Mouse (Mus musculus): Measurements from ENCODE around the gene Calm5. TPM values are rescaled to one million over a fixed set of nuclear protein-coding genes. Genes with fewer than 3 reads are reported as not detected.
"Not testable (repeated sequence)": the region's sequence is repeated elsewhere in the genome, so short reads cannot be mapped to it uniquely, and the experiment has no call there.

The Calm5 gene
- not detected for polyA plus RNA-seq (2017; shearing (Covaris generic))

DNA sequence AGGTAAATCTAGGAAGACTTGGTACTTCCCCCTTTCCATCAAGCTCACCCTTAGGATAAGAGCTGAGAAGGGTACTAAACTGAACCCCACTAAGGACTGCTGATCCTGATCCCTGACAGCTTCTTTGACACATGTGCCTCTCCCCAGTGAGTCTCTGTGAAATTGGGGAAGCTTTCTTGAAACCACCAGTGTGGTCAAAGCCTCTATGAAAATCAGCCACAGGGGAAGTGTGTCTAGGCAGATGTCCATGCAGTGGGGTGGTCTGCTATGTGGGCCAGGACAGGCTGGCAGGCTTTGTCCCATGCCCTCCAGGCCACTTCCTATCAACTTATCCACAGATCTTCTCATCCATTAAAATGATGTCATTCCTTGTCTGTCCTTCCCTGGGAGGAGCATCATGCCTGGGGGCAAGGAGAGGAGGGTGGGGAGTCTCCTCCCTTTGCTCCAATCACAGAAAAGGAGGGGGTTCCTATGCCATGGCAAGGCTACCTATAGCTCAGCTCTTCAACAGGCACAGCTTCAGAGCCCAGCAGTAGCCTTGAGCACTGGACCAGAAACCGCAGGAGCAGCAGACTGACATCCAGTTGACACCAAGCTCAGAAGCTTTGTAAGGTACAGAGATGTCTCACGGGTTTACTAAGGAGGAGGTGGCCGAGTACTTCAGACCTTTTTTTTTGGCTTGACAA, at the start of gene Calm5:
TSS of gene Calm5 (plus strand) at position 526 of the 686 bp plus-strand sequence.
- not testable (repeated sequence) for ATAC-seq

DNA sequence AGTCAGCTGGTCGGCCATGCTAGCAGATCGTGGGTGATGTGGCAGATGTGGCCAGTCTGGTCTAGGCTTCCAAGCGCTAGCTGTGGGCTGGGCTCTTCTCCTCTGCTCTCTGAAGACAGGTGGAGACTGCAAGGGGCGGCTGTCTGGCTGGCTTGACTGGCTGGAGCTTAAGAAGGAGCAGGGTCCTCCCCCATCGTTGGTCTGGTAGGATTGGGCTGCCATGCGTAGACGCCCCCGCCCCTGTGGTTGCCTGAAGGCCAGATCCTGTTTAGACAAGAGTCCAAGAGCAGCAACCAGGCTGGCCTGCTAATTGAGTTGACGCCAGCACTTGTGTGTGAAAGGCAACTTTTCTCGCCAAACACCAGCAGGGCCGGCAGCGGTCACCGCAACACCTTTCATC, 49.8 kb upstream of the Calm5 start, which contains the start of gene Calml3:
TSS of gene Calml3 (minus strand) at position 131 of the 400 bp plus-strand sequence.
- no peak for ATAC-seq

DNA sequence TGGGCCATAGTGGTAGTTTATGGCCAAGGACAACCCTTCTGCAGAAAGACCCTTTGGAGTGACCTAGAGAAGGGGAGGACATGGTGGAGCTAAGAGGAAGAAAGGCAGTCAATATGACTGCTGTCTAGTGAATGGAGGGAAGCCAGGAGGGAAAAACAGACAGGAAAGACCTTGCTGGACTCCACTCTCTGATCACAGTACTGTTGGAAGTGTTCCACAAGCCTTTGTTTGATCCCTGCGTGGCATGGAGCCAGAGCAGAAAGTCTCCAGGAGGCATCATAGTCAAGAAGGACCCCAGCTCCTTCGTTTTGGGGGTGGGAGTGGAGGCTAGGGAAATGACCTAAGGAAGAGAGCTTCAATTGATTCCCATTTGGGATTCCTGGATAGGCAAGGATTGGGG, 48.8 kb upstream of the Calm5 start:
- ATAC-seq: no peak

DNA sequence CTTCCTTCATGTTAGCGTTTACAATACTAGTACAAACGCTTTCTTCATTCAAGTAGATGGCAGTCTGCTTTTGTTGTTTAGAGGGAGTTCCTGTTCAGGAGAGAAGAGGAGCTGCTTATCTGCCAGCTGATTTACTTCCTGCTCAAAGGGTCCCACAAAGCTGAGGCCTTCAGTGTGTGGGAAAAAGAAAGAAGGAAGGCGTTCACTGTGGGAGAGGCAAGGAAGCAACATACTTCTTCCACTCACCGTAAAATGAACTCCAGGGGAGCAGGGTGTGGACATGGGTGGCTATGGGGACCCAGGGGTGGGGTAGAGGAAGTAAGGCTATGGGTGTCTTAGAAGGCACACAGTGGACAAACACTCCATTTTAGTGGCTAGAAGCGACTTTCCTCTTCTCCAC, 48.3 kb upstream of the Calm5 start:
- no peak for ATAC-seq

DNA sequence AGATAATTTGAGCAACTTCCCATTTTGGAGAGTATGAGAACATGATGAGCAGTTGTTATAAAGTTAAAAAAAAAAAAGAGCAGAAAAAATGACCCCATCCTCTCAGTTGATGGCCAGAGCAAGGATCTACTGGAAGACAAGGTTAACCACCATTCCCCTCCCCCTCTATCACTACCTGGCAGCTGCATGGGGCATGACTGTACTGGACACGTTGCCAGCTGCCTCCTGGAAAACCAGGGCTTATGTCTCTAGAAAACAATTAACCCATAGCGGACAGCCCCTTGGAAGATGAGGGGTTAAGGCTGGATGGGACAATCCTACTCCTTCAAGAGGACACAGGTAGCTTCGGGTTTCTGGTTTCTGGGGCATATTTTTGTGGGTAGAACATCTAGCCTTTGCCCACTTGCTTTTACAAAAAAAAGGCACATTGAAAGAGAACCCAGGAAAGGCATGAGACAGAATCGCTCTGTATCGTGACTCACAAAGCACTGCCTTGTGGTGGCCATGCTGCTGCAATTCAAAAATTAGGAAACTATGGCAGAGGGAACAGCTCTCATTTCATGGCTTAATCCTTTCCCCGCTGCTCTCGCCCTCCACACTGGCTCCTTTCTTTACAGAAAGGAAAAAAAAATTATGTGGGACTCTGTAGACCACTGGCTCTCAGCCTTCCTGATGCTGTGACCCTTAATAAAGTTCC, 46.7 kb upstream of the Calm5 start:
- ATAC-seq: no peak

DNA sequence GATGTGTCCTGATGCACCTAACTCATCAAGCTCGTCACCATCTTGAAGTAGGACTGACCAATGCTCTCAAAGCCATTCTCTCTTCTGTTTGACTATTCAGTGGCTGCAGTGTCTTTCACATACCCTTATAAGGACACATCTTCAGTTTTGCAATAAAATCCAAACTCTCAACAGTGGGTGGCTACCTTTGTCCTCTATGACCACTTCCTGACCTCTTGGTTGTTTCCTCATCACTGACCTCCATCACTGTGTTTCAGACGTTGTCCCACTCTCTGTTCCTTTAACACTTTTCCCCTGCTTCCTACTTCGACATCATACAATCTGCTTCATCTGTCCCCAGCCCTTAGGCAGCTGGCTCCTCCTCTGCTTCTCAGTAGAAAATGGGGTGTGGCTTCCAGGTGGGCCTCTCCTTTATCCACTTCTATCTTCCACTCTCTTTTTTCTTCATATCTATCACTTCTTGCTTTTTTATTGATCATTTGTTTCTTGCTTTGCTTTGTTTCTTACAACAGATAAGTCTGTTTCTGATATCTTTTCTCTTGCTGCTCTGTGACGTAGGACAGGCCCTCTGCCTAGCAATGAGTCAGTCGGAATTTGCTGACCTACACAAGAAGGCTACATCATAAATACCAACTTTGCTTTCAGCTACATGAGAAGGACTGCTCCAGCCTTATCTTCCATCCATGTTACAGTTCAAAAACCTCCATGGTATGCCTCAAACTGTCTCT, 35.8 kb upstream of the Calm5 start:
- no peak for ATAC-seq

DNA sequence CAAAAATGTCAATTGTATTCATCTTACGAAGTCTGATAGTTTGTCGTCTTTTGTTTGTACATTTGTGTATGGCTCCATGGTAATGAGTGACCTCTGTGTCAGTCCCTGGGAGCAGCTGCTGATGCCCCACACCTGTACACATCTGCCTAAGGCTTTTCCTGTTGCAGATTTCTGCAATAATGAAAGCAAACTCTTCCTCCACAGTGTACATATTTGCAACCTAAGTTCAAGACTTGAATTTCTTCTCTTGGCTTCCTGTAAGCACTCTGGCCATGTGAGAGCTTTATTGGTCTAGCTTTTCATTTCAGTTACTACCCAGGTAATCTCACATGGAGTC, 35.3 kb upstream of the Calm5 start:
- no peak for ATAC-seq

DNA sequence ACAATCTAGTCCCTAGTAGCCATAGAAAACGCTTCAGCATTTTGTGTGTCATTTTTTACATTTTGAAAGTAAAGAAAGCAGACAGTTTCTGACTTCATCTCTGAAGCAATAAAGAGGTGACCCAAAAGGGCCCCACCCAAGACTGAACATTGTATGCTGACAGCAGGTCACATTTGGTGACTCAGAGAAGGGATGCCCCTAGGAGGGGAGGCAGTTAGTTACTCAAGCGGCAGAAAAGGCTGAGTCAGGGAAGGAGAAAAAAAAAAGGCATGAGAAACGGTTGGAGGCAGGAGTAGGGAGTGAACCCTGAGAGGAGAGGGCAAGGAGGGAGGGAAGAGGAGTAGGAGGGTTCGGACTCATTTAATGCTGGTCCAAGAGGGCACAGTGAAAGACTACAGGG, 31.9 kb upstream of the Calm5 start:
- no peak for ATAC-seq

DNA sequence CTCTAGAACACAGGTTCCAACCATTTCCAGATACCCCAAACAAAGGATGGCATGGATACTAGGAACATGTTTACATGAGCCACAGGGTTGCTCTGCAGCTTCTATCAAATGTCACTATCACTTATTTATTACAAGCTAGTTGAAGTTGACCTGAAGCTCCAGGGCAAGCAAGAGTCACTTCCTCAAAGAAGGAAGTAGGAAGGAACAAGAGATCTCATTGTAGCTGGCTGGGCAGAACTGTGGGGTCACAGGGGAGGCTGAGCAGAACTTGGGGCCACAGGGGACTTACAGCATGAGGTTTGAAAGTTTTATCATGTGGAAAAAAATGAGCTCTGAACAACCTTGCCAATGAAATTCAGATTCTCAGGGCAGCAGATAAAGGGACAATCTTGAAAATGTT, 28.2 kb upstream of the Calm5 start:
- ATAC-seq: no peak

DNA sequence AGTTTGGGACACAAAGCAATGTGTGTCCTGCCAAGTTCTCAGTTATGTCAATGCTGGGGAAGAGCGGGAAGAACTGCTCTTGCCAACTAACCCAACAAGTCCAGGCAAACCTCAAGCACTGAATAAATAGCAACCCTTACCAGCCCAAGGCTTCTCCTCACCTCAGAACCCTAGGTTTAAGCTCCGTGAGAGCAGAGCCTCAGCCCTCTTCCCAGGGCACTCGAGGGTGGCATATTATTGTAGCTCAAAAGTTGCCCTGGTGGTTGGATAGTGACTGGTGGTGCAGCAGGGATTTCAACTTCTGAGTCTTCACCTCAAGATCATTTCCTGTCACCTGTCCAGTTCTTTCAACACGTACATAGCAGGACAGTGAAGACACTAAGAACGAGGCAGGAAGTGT, 22.4 kb upstream of the Calm5 start:
- ATAC-seq: no peak

DNA sequence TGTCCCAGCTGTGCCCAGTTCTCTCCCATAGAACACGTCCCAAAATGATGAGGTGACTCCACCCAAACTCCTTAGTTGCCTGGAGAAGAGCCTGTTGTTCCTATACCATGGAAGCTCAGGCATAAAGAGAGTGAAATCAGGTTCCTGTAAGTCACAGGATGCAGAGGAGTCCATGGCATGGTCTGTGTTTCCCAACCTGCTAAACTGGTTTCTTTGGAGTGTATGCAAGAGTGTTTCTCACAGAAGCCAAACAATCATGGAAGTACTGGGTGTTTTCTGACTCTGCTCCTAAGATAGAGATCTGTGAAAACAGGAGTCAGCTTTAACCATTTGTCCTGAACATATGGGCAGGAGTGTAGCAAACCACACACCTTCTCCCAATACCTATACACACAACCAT, 22.0 kb upstream of the Calm5 start:
- no peak for ATAC-seq

DNA sequence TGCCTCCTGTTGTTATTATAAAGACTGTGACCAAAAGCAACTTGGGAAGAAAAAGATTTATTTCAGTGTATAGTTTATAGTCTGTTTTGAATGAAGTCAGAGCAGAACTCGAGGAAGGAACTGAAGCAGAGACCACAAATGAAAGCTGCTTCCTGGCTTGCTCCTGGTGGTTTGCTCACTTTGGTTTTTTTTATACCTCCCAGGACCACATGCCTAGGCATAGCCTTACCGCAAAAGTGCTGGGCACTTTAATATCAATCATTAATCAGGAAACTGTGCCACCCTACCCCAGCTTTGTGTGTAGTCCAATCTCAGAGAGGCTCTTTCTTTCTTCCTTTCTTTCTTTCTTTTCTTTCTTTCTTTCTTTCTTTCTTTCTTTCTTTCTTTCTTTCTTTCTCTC, 21.5 kb upstream of the Calm5 start:
- no peak for ATAC-seq

DNA sequence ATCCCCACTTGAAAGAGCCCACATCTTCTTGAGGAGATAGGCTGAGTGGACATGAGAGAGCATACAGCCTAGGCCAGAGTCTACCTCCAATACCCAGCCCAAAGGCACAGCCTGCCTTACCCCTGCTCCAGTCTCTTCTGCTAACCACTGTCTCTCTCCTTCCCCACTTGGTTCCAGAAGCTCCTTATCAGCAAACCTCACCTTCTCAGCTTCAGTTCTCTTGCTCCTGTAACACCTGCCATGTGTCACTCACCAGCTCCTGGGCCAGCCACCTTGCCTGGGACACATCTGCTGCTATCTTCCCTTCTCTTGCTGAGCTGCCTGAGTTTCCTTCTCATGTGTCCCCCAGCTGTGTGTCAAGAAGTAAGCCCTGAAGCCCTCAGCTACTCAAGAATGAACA, 20.3 kb upstream of the Calm5 start:
- ATAC-seq: not testable (repeated sequence)

DNA sequence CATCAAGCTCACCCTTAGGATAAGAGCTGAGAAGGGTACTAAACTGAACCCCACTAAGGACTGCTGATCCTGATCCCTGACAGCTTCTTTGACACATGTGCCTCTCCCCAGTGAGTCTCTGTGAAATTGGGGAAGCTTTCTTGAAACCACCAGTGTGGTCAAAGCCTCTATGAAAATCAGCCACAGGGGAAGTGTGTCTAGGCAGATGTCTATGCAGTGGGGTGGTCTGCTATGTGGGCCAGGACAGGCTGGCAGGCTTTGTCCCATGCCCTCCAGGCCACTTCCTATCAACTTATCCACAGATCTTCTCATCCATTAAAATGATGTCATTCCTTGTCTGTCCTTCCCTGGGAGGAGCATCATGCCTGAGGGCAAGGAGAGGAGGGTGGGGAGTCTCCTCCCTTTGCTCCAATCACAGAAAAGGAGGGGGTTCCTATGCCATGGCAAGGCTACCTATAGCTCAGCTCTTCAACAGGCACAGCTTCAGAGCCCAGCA, 16.6 kb upstream of the Calm5 start, which contains the start of gene Calm4:
TSS of gene Calm4 (plus strand) at position 446 of the 496 bp plus-strand sequence.
- ATAC-seq: not testable (repeated sequence)

DNA sequence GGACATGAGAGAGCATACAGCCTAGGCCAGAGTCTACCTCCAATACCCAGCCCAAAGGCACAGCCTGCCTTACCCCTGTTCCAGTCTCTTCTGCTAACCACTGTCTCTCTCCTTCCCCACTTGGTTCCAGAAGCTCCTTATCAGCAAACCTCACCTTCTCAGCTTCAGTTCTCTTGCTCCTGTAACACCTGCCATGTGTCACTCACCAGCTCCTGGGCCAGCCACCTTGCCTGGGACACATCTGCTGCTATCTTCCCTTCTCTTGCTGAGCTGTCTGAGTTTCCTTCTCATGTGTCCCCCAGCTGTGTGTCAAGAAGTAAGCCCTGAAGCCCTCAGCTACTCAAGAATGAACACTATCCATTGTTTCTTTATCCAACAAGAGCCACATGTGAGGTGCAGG, 13.3 kb upstream of the Calm5 start:
- ATAC-seq: not testable (repeated sequence)

DNA sequence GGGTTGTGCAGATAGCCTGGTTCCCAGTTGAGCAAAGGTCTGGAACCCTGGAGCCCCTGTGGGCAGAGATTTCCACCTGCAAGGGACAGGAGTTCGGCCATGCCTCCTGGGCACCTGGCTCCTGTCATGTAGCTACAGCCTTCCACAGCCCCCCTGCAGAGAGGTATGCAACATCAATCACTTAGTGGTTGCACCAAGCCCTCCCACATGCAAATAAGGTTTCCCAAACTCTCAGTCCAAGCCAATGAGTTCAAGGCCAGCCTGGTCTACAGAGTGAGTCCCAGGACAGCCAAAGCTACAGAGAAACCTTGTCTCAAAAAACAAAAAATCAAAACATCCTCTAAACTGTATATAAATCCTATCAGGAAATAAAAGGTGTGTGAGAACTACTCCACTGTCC, 3.6 kb upstream of the Calm5 start:
- no peak for ATAC-seq

DNA sequence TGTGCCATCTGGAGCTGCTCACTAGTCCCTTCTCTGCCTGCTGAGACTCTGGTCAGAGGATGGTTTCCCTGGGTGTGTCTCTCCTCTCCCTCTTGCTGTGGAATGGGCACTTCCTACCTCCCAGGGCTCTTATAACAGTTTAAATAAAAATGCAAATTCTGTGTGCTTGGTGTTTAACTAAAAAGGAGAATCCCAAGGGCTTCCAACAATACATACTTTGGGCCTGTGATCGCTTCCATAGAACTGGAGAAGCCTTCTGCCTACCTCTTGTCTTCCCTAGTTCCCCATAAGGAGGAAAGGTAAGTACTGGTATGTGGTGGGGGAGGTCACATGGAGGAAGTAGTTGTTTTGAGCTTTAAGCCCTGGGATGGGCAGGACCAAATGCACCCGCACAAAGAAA, 883 bp downstream of the Calm5 start:
- no peak for ATAC-seq

DNA sequence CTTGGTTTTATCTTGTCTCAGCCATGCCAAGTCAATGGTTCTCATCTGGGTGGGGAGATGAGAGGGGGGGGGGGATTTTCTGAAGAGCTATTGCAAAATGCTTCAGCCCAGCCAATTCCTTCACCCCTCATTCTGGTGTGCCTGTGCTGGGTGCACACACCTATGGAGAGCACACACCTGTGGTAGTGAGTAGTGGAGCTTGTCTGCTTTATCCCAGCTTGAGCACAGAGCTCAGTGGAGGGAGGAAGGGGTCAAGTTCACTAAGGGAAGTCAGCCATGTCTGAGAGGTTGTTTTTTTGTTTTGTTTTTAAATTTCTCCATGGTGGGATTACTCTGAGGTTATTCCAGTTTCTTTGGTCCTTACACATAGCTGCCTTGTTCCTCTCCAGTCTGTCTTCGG, 2.3 kb downstream of the Calm5 start:
- ATAC-seq: no peak

DNA sequence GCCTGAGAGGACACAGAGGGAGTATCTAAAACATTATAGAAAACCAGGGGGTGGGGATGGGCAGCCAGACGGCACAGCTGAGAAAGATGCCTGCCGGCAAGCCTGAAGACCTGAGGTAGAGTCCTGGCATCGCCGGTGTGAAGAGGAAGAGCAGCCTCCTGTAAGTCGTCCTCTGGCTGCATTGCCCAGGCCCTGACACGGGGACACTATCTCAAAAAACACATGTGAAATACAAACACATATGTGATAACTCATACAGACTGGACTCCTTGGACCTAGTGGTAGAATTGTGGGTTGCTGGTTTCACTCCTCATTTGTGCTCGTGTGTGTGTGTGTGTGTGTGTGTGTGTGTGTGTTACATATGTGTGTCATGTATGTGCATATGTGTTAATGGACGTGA, 7.3 kb downstream of the Calm5 start:
- no peak for ATAC-seq

DNA sequence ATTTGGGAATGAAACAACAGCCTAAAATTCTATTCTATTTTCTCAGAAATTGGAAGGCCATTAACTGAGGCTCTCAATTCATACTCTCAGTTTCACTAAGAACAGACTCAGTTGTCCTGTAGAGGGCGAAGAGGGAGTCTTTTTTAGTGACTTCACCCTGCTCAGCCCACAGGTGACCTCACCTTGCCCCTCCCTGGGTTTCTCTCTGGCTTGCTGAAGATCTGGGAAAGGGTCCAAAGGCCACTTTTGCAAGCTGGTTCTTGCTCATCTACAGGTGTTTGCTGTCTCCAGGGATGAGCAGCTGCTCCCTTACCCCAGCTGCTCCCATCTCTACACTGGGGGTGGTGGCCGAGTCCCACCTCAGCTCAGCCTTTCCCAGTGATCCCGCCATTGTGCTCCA, 8.4 kb downstream of the Calm5 start:
- ATAC-seq: no peak

DNA sequence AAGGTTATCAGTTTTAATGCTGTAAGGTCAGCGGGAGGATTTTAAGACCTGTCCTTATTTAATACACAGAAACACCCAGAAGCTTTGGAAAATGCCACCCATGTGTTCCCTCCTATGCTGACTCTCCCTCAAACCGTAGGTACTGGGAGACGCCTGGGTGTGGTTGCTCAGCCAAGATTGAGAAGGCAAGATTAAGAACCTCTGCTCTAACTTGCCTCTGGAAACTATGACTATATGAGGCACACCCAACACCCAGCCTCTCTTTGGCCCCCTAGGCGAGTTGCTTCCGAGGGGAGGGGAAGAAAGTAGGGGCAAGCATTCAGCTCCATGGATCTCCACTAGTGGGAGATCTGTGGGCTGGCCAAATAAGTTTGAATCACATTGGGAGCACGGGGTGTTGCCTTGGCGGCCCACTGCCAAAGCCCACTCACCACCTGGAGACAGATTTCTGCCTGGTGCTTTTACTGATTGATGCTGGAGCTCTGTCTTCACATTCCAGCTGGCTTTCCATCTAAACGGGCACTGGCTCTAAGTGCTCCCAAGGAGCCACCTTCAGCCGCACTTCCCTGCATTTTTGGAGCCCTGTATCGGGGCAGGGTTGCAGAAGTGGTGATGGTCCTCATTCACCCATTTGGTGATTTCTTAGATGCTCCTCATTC, 9.1 kb downstream of the Calm5 start:
- ATAC-seq: no peak

DNA sequence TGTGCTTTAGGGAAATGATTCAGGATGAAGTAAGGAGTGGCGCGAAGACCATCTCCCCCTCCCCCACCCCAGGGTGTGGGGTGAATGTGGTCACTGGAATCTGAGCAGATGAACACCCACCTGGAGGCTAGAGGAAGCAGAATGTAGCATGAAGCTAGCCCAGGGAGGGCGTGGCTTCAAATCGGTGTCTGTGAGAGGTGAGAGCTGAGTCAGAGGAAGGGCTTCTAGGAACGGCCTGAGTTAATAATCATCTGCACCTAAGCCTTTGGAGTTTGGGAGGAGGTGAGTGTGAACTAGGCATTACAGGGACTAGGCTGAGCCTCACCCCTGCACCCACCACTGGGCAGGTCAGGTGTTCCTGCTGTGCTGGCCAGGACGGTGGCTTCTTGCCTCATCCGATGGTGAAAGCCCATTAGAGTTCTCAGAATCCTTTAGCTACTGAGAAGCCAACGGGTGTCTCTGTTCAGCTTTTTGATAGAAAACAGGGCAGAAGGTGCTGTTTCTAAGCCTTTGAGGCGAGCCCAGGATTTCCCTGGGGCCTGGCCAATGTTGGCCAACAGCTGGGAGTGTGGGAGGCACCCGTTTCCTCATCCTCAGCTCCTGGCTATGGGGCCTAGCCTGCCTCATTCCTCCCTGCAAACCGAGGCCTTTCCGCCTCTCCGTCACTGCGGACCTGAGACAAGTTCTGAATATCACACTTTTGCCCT, 11.8 kb downstream of the Calm5 start:
- ATAC-seq: no peak

Measured in inflammation-experienced regulatory T-cells, adult 6 months (primary cell).